Mouse (Mus musculus): ENCODE measurements around the gene Axin2. TPM values are rescaled to one million over a fixed set of nuclear protein-coding genes. Genes with fewer than 3 reads are reported as not detected.

Axin2 gene
- polyA plus RNA-seq, 1 experiment from 2014 or later: 11.0 TPM

- peak overlapping the region; percentile 89 for H3K4me2 ChIP-seq (replicated peaks; ENCODE audit: low read depth, low read length)
- no peak for DNase-seq (ENCODE audit: low spot score)
- ATAC-seq: no peak
- peak overlapping the region; percentile 93; the same call in 1 of the 2 replicates for H3K4me3 ChIP-seq (ENCODE audit: low read depth, low read length)
- H3K9me3 ChIP-seq (ENCODE audit: low read length): no peaks in the 10 kb centered on the region
- no peaks in the 10 kb centered on the region for H3K27me3 ChIP-seq (replicated peaks; ENCODE audit: insufficient read depth, low read length)
- no peak overlapping the region for H3K27ac ChIP-seq (ENCODE audit: low read length)
- 59% methylated on average over 9 of the region's 9 CpGs for WGBS
- H3K9ac ChIP-seq (replicated peaks; ENCODE audit: low read depth): no peak overlapping the region
- peaks cover 14% of the 10 kb centered on the region; the same call in 1 of the 2 replicates for H3K4me1 ChIP-seq (ENCODE audit: insufficient read depth, low read depth, low read length)
- no peaks in the 10 kb centered on the region for H3K36me3 ChIP-seq (ENCODE audit: insufficient read depth, low read length)
- TF ChIP-seq CTCF (IDR thresholded peaks at IDR 0.05): no peak
- TF ChIP-seq EP300 (IDR thresholded peaks at IDR 0.05): no peak
Observed at GRCm38 (mm10) chr11:108925826-108926225, 5.7 kb downstream of the Axin2 start.

- no peak for TF ChIP-seq EP300 (IDR thresholded peaks at IDR 0.05)
- TF ChIP-seq CTCF (IDR thresholded peaks at IDR 0.05): no peak
- DNase-seq (ENCODE audit: low spot score) (peak; percentile 22), ATAC-seq (0 out of 2 replicates have a peak, but pooled peaks have one; percentile 1)
- Histone ChIP-seq H3K36me3 (ENCODE audit: insufficient read depth, low read length) (0 out of 2 replicates have a peak, but pooled peaks cover 2% of the 10 kb centered on the region), H3K4me1 (ENCODE audit: insufficient read depth, low read depth, low read length) (peaks cover 14% of the 10 kb centered on the region; the same call in 1 of the 2 replicates), H3K9ac (replicated peaks; ENCODE audit: low read depth) (no peak overlapping the region), H3K27me3 (replicated peaks; ENCODE audit: insufficient read depth, low read length) (no peaks in the 10 kb centered on the region), H3K9me3 (ENCODE audit: low read length) (no peaks in the 10 kb centered on the region), H3K27ac (ENCODE audit: low read length) (no peak overlapping the region), H3K4me2 (replicated peaks; ENCODE audit: low read depth, low read length) (peak overlapping the region; percentile 3; the same call in 1 of the 2 replicates), H3K4me3 (ENCODE audit: low read depth, low read length) (no peak overlapping the region; the same call in 1 of the 2 replicates)
- WGBS: 36% methylated on average over 10 of the region's 10 CpGs
Observed at GRCm38 (mm10) chr11:108926345-108927092, 6.4 kb downstream of the Axin2 start.

DNA sequence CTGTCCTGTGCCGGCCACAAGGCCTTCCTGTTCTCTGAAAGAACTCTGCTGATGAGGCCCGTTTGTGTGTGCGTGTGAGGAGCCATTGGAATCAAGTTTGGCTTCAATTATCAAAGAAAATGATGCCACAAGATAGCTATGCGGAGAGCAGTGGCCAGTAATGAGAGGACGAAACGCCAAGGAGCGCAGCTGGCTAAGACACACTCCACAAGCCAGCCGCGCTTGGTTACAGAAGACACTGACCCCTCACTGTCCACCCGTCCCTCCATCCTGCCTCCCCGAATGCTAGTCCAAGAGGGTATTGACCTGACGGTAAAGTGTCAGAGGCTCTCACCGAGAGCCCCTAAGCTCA is 6.9 kb downstream of the Axin2 start:
- Histone ChIP-seq H3K9me3 (ENCODE audit: low read length) (no peaks in the 10 kb centered on the region), H3K27ac (ENCODE audit: low read length) (no peak overlapping the region), H3K4me1 (ENCODE audit: insufficient read depth, low read depth, low read length) (peaks cover 14% of the 10 kb centered on the region; the same call in 1 of the 2 replicates), H3K4me2 (replicated peaks; ENCODE audit: low read depth, low read length) (peak overlapping the region; percentile 3; the same call in 1 of the 2 replicates), H3K4me3 (ENCODE audit: low read depth, low read length) (no peak overlapping the region; the same call in 1 of the 2 replicates), H3K27me3 (replicated peaks; ENCODE audit: insufficient read depth, low read length) (no peaks in the 10 kb centered on the region), H3K36me3 (ENCODE audit: insufficient read depth, low read length) (peaks cover 4% of the 10 kb centered on the region; the same call in 1 of the 2 replicates), H3K9ac (replicated peaks; ENCODE audit: low read depth) (no peak overlapping the region)
- DNase-seq (ENCODE audit: low spot score) (no peak), ATAC-seq (no peak)
- WGBS: 49% methylated on average over 13 of the region's 13 CpGs
- no peak for TF ChIP-seq EP300 (IDR thresholded peaks at IDR 0.05)
- no peak for TF ChIP-seq CTCF (IDR thresholded peaks at IDR 0.05)

DNA sequence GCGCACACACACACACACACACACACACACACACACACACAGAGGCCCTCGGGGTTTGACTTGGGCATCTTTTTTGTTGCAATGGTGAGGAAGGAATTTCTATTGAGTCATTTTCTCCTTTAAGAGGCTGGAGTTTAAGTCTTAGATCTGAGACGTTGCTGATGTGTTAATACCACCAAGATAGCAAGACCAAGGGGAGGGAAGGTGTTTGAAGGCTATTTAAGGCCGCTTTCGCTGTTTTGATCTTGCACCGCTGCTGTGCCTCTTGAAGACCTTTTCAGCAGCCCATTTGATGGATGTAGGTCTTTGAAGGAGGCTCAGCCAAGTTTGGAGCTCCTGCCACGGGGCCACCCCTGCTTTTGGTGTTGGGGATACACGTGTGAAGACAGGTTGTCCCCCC is 7.9 kb downstream of the Axin2 start:
- H3K36me3 ChIP-seq (ENCODE audit: insufficient read depth, low read length): peaks cover 4% of the 10 kb centered on the region; the same call in 1 of the 2 replicates
- peak; percentile 37 for DNase-seq (ENCODE audit: low spot score)
- no peak overlapping the region for H3K4me3 ChIP-seq (ENCODE audit: low read depth, low read length)
- H3K9ac ChIP-seq (replicated peaks; ENCODE audit: low read depth): no peak overlapping the region
- no peak for ATAC-seq
- no peak overlapping the region for H3K27ac ChIP-seq (ENCODE audit: low read length)
- 44% methylated on average over 8 of the region's 8 CpGs for WGBS
- H3K27me3 ChIP-seq (replicated peaks; ENCODE audit: insufficient read depth, low read length): no peaks in the 10 kb centered on the region
- H3K4me1 ChIP-seq (ENCODE audit: insufficient read depth, low read depth, low read length): peaks cover 14% of the 10 kb centered on the region; the same call in 1 of the 2 replicates
- no peaks in the 10 kb centered on the region for H3K9me3 ChIP-seq (ENCODE audit: low read length)
- peak overlapping the region; percentile 21; the same call in 1 of the 2 replicates for H3K4me2 ChIP-seq (replicated peaks; ENCODE audit: low read depth, low read length)
- TF ChIP-seq EP300 (IDR thresholded peaks at IDR 0.05) (no peak), CTCF (IDR thresholded peaks at IDR 0.05) (no peak)

GRCm38 (mm10) chr11:108928752-108929151 is 8.6 kb downstream of the Axin2 start:
- 30% methylated on average over 7 of the region's 7 CpGs for WGBS
- ATAC-seq: no peak
- H3K36me3 ChIP-seq (ENCODE audit: insufficient read depth, low read length): peaks cover 4% of the 10 kb centered on the region; the same call in 1 of the 2 replicates

DNA sequence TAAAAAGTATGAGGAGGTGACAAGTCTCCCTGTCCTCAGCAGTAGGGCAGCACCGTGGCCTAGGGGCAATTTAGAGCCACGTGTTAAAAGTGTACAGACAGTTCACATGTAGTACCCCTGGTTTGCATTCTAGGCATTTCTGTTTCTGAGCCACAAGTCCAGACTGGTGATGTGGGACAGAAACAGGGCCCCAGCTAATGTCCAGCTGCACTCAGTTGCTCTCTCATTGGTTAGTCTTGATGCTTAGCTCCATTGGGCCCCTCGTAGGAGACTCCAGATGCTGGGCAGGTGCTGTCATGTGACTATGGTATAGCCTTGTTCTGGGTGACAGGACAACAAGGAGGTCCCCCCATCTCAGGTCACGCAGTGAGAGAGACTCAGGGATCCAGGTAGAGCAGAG is 9.0 kb downstream of the Axin2 start:
- TF ChIP-seq CTCF (IDR thresholded peaks at IDR 0.05) (no peak), EP300 (IDR thresholded peaks at IDR 0.05) (no peak)
- no peaks in the 10 kb centered on the region for H3K27me3 ChIP-seq (replicated peaks; ENCODE audit: insufficient read depth, low read length)
- H3K4me1 ChIP-seq (ENCODE audit: insufficient read depth, low read depth, low read length): peaks cover 14% of the 10 kb centered on the region; the same call in 1 of the 2 replicates
- ATAC-seq (no peak), DNase-seq (ENCODE audit: low spot score) (no peak)
- H3K4me2 ChIP-seq (replicated peaks; ENCODE audit: low read depth, low read length): no peak overlapping the region
- no peaks in the 10 kb centered on the region for H3K9me3 ChIP-seq (ENCODE audit: low read length)
- no peak overlapping the region for H3K27ac ChIP-seq (ENCODE audit: low read length)
- no peak overlapping the region for H3K9ac ChIP-seq (replicated peaks; ENCODE audit: low read depth)
- peaks cover 4% of the 10 kb centered on the region; the same call in 1 of the 2 replicates for H3K36me3 ChIP-seq (ENCODE audit: insufficient read depth, low read length)
- no peak overlapping the region for H3K4me3 ChIP-seq (ENCODE audit: low read depth, low read length)
- WGBS: 59% methylated on average over 4 of the region's 4 CpGs

More at GRCm38 (mm10) chr11:108928752-108929151, 8.6 kb downstream of the Axin2 start:
- Histone ChIP-seq H3K27ac (ENCODE audit: low read length) (no peak overlapping the region), H3K9ac (replicated peaks; ENCODE audit: low read depth) (no peak overlapping the region; the same call in 1 of the 2 replicates), H3K4me3 (ENCODE audit: low read depth, low read length) (no peak overlapping the region), H3K4me2 (replicated peaks; ENCODE audit: low read depth, low read length) (peak overlapping the region; percentile 21; the same call in 1 of the 2 replicates), H3K27me3 (replicated peaks; ENCODE audit: insufficient read depth, low read length) (no peaks in the 10 kb centered on the region), H3K9me3 (ENCODE audit: low read length) (no peaks in the 10 kb centered on the region), H3K4me1 (ENCODE audit: insufficient read depth, low read depth, low read length) (peaks cover 14% of the 10 kb centered on the region; the same call in 1 of the 2 replicates)
- peak; percentile 57 for DNase-seq (ENCODE audit: low spot score)
- no peak for TF ChIP-seq EP300 (IDR thresholded peaks at IDR 0.05)
- peak; percentile 66 for TF ChIP-seq CTCF (IDR thresholded peaks at IDR 0.05)
